Mouse (Mus musculus) small intestine, adult 2 months (tissue): ENCODE measurements around the gene Slc17a8. TPM values are rescaled to one million over a fixed set of nuclear protein-coding genes. Genes with fewer than 3 reads are reported as not detected.

Experiments
- H3K27ac ChIP-seq: fragments of 200-500 bp; 2 replicates; pipeline ENCODE4 v1.5.1; 2012; ENCODE audit warnings: low read depth, low read length, control low read depth, inconsistent platforms; ENCODE audit not compliant: insufficient read depth
- H3K27me3 ChIP-seq: fragments of 200-500 bp; 2 replicates; pipeline ENCODE4 v1.6.1; 2012; ENCODE audit warnings: mild to moderate bottlenecking, moderate library complexity, low read length, inconsistent platforms; ENCODE audit not compliant: control insufficient read depth, insufficient read depth
- H3K36me3 ChIP-seq: fragments of 200-500 bp; 2 replicates; pipeline ENCODE4 v1.6.1; 2012; ENCODE audit warnings: mild to moderate bottlenecking, low read length, control low read depth, inconsistent platforms; ENCODE audit not compliant: control insufficient read depth, insufficient read depth
- H3K4me1 ChIP-seq: fragments of 200-500 bp; 2 replicates; pipeline ENCODE4 v1.6.1; 2012; ENCODE audit warnings: low read length, inconsistent platforms, mixed read lengths; ENCODE audit not compliant: control insufficient read depth, insufficient read depth, insufficient read length
- H3K4me3 ChIP-seq: fragments of 200-500 bp; 2 replicates; pipeline ENCODE4 v1.5.1; 2012; ENCODE audit warnings: low read depth, mild to moderate bottlenecking, control low read depth, inconsistent platforms, low read length, moderate library complexity
- CTCF ChIP-seq: fragments of 200-500 bp; IDR thresholded peaks from 2 replicates; pipeline ENCODE4 v1.5.1; 2012; ENCODE audit warnings: low read depth, mild to moderate bottlenecking, control low read depth, inconsistent platforms, low read length, moderate library complexity, mixed read lengths; ENCODE audit not compliant: insufficient replicate concordance, insufficient read length; ENCODE audit errors: extremely low read depth
- POLR2A ChIP-seq: fragments of 200-500 bp; IDR thresholded peaks from 2 replicates; pipeline ENCODE4 v1.6.1; 2012; ENCODE audit warnings: low read depth, mild to moderate bottlenecking, control low read depth, inconsistent platforms, low read length, moderate library complexity
- WGBS: fragments of 180-500 bp; shearing (Covaris S2); methylation state at CpG from one replicate; pipeline ENCODE4 v1.1.7; 2018; 5-methylcytosine and 5-hydroxymethylcytosine counted together
- polyA plus RNA-seq: library from polyadenylated mRNA; depleted of rRNA; stranded (reverse); fragments of >200 nt; gene quantifications from 2 replicates; pipeline ENCODE4 v1.2.3, GENCODE M21; 2012; rRNA removed

Slc17a8 gene
- polyA plus RNA-seq, 1 experiment = not detected

DNA sequence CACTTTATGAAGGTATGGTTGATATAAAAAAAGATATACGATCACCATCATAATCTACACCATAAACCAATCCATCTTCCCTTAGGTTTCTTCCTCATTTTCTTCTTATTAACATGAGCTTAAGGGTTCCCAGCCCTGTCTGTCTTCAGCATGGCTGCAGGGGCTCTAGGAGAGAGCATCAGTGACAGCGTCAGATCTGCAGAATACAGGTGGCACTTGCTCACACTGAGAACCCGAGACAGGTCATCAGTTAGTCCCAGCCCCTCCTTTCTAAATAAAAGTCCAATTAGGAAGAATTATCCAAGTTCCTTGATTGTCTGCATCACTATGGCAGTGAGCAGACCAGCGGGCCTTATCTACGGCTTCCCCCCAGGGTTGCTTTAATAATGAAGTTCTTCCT is 88.6 kb downstream of the Slc17a8 start:
- no peak for TF ChIP-seq POLR2A
- TF ChIP-seq CTCF = no peak

GRCm38 (mm10) chr10:89531976-89532375 is 89.1 kb downstream of the Slc17a8 start:
- Histone ChIP-seq H3K27ac (peak overlapping the region; percentile 21; the same call in 1 of the 2 replicates), H3K4me1 (peaks cover 4% of the 10 kb centered on the region; the same call in 1 of the 2 replicates), H3K36me3 (no peaks in the 10 kb centered on the region), H3K4me3 (no peak overlapping the region), H3K27me3 (no peaks in the 10 kb centered on the region)
- 48% methylated on average over 2 of the region's 2 CpGs for WGBS
- TF ChIP-seq POLR2A (no peak), CTCF (no peak)

More for the DNA sequence above, 88.6 kb downstream of the Slc17a8 start:
- WGBS = 29% methylated on average over 5 of the region's 5 CpGs
- Histone ChIP-seq H3K4me1 (peaks cover 4% of the 10 kb centered on the region; the same call in 1 of the 2 replicates), H3K27me3 (no peaks in the 10 kb centered on the region), H3K4me3 (peak overlapping the region; percentile 29), H3K36me3 (no peaks in the 10 kb centered on the region), H3K27ac (peak overlapping the region; percentile 21)

GRCm38 (mm10) chr10:89531194-89531634 is 89.8 kb downstream of the Slc17a8 start:
- Histone ChIP-seq H3K4me3 (no peak overlapping the region), H3K27me3 (no peaks in the 10 kb centered on the region), H3K27ac (no peak overlapping the region), H3K36me3 (no peaks in the 10 kb centered on the region), H3K4me1 (peaks cover 4% of the 10 kb centered on the region; the same call in 1 of the 2 replicates)
- WGBS = 41% methylated on average over 5 of the region's 5 CpGs
- no peak for TF ChIP-seq CTCF
- TF ChIP-seq POLR2A = no peak

DNA sequence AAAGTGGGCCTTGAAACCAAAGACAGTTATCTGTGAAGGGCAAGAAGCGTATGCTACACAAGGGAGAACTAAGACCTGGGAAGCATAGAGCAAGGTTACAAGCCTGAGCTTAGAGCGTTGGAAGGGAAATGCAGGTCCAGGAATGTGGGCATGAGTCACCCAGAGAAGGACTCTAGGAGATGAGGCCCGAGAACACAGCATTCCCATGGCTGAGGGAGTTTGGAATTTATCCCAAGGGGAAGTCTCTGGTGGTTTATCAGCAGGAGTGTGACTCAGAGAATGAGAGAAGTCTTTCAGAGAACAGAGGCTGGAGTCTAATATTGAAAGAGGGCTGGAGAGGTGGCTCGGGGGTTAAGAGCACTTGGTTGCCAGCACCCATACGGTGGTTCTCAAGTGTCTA is 94.0 kb downstream of the Slc17a8 start:
- no peaks in the 10 kb centered on the region for H3K27me3 ChIP-seq
- H3K4me1 ChIP-seq = peaks cover 3% of the 10 kb centered on the region; the same call in 1 of the 2 replicates
- WGBS = 24% methylated on average over 5 of the region's 5 CpGs
- no peak overlapping the region for H3K4me3 ChIP-seq
- TF ChIP-seq CTCF (no peak), POLR2A (no peak)
- H3K36me3 ChIP-seq = no peaks in the 10 kb centered on the region
- H3K27ac ChIP-seq = peak overlapping the region; percentile 93

GRCm38 (mm10) chr10:89525823-89526222 is 95.2 kb downstream of the Slc17a8 start:
- Histone ChIP-seq H3K4me3 (no peak overlapping the region), H3K36me3 (no peaks in the 10 kb centered on the region), H3K27ac (no peak overlapping the region), H3K27me3 (no peaks in the 10 kb centered on the region), H3K4me1 (peaks cover 6% of the 10 kb centered on the region; the same call in 1 of the 2 replicates)
- TF ChIP-seq POLR2A (no peak), CTCF (no peak)
- 89% methylated on average over 2 of the region's 2 CpGs for WGBS

Other genes starting within 250 kb of the Slc17a8 start
- gene Gas2l3, start 177.3 kb downstream of the Slc17a8 start, polyA plus RNA-seq = 0.19 and 1.9 TPM in 2 replicates
- gene Nr1h4, start 87.7 kb downstream of the Slc17a8 start, polyA plus RNA-seq = 8.2 and 10.2 TPM in 2 replicates
- 4.5 and 8.9 TPM in 2 replicates for gene Scyl2, start 65.0 kb upstream of the Slc17a8 start, polyA plus RNA-seq
- 0.05 TPM in 1 of 2 replicates, not detected in the other for gene Actr6, start 111.0 kb upstream of the Slc17a8 start, polyA plus RNA-seq
- 3.9 and 11.1 TPM in 2 replicates for gene Uhrf1bp1l, start 123.7 kb upstream of the Slc17a8 start, polyA plus RNA-seq